Mouse (Mus musculus): ENCODE data around the gene Psmd13.

DNA sequence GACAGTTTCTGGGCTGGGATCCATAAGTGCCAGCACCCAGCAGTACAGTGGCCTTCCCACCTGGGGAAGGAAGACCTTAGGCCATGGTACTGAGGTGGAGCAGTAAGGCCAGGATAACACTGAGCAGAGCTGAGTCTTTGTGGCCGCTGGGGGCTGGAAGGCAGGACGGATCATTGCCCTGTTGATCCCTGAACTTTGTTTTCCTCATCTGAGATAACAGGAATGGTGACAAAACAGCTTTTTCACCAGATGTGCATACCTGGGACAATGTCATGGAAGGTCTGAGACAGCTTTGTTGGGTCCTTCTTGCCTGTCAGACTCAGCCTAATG is 46.0 kb upstream of the Psmd13 start:
- no peak for TF ChIP-seq CTCF (IDR thresholded peaks at IDR 0.05)
- no peak for TF ChIP-seq EP300 (IDR thresholded peaks at IDR 0.05; ENCODE audit: insufficient read depth, low read depth, low read length)

Data from heart, adult 2 months (tissue).